Mouse (Mus musculus): ENCODE measurements around the gene Smg9. TPM values are rescaled to one million over a fixed set of nuclear protein-coding genes. Genes with fewer than 3 reads are reported as not detected.

The Smg9 gene
- polyA plus RNA-seq, 1 experiment from 2014 or later = 20.6 TPM

DNA sequence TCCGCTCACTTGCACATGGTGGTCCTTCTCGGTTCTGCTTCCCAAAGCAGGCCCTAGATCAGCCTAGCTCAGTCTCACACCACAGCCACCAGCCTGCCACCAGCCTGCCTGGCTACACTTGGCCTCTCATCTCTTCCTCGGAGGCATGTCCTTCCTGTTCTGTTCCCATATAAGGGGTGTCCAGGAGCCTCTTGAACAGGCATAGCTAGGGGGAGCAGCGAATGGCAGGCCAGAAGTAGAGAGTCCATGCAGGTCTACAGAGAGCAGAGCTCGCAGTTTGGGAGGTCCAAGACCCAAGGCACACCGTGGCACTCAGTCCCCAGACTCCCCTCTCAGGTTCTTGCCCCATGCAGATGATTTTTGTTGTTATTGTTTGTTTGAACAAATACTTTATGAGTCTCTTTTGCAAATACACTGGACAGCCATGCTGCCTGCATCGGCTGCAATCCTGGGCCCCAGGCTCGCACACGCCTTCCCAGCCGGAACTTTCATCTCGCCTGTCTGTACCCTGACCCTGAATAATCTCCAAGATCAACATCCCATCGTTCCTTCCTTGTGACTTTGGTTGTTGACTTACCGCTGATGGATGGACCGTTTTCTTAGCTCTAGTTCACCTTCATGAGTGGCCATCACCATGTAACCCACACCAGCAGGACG lies 23.8 kb downstream of the Smg9 start:
- Histone ChIP-seq H3K9ac (ENCODE audit: low read depth, low read length) (no peak overlapping the region), H3K4me1 (replicated peaks; ENCODE audit: insufficient read depth, low read length) (no peaks in the 10 kb centered on the region), H3K27ac (no peak overlapping the region), H3K4me3 (replicated peaks; ENCODE audit: low read depth, low read length) (no peak overlapping the region), H3K27me3 (ENCODE audit: insufficient read depth, low read length) (no peaks in the 10 kb centered on the region), H3K36me3 (ENCODE audit: insufficient read depth, low read length) (peaks cover 17% of the 10 kb centered on the region; the same call in 1 of the 2 replicates), H3K9me3 (replicated peaks; ENCODE audit: low read length) (no peaks in the 10 kb centered on the region), H3K4me2 (ENCODE audit: low read length) (no peak overlapping the region)
- TF ChIP-seq CTCF (IDR thresholded peaks at IDR 0.05; ENCODE audit: low read depth) = no peak
- ATAC-seq (replicated peaks; ENCODE audit: low FRiP score, low read depth) (no peak), DNase-seq (ENCODE audit: low spot score) (no peak)
- 70% methylated on average over 15 of the region's 15 CpGs for WGBS

DNA sequence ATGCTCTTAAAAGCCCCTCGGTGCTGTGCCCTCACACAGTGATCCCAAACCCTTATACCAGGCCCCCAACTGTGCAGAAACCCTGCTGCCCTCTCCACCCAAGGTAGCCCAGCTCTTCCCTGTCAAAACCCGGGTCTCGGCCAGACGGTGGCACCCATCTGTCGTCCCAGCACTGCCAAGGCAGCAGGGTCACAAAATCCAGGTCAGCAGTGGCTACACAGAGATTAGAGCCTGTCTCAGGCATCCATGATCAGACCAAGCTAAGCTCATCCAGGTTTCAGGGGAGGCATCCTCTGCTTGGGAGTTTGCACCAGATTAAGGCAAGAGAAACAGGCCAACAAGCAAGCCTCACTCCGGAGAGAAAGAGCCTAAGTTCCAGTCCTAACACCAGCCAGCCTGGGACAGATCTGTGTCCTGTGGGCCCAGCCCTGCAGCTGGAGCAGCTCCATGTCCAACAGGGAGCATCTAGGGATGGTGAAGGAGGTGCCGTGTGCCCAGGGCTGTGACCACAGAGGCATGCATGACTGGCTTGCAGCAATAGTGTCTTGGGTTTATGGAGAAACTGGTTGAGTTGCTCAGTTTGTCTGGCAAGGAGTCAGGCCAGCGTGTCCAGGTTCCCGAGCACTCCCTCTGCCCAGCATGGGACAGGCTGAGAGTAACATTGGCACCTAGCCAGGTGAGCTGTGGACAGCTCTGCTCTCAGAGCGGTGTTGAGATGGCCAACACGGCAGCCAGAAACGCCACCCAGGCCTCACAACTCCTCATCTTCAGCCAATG lies 24.7 kb downstream of the Smg9 start:
- Histone ChIP-seq H3K4me1 (replicated peaks; ENCODE audit: insufficient read depth, low read length) (no peaks in the 10 kb centered on the region), H3K4me3 (replicated peaks; ENCODE audit: low read depth, low read length) (no peak overlapping the region), H3K36me3 (ENCODE audit: insufficient read depth, low read length) (peaks cover 17% of the 10 kb centered on the region; the same call in 1 of the 2 replicates), H3K9ac (ENCODE audit: low read depth, low read length) (no peak overlapping the region), H3K4me2 (ENCODE audit: low read length) (no peak overlapping the region), H3K9me3 (replicated peaks; ENCODE audit: low read length) (no peaks in the 10 kb centered on the region), H3K27ac (no peak overlapping the region), H3K27me3 (ENCODE audit: insufficient read depth, low read length) (no peaks in the 10 kb centered on the region)
- TF ChIP-seq CTCF (IDR thresholded peaks at IDR 0.05; ENCODE audit: low read depth) = no peak
- peak; percentile 38 for DNase-seq (ENCODE audit: low spot score)
- ATAC-seq (replicated peaks; ENCODE audit: low FRiP score, low read depth) = peak; percentile 66
- 58% methylated on average over 12 of the region's 12 CpGs for WGBS

DNA sequence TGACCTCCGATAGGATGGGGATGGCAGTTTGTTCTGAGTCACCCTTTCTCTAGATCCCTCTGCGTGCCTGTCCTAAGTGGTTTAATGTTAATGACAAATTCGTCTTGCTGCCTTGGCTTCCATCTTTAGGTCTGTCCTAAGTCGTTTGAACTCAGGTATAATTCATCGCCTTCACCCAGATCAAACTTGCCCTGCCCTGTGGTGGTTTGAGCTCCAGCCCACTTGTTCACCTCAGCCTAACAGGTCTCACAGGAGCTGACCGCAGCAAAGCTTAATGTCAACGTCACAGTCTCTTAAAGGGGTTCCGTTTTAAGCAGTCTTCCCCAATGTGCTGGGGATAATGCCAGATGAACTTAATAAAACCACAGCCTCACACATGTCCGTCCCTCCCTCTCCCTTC lies 26.5 kb downstream of the Smg9 start:
- Histone ChIP-seq H3K27me3 (ENCODE audit: insufficient read depth, low read length) (no peaks in the 10 kb centered on the region), H3K36me3 (ENCODE audit: insufficient read depth, low read length) (0 out of 2 replicates have a peak, but pooled peaks cover 5% of the 10 kb centered on the region), H3K4me3 (replicated peaks; ENCODE audit: low read depth, low read length) (no peak overlapping the region), H3K9ac (ENCODE audit: low read depth, low read length) (no peak overlapping the region), H3K9me3 (replicated peaks; ENCODE audit: low read length) (no peaks in the 10 kb centered on the region), H3K4me2 (ENCODE audit: low read length) (no peak overlapping the region), H3K27ac (no peak overlapping the region), H3K4me1 (replicated peaks; ENCODE audit: insufficient read depth, low read length) (no peaks in the 10 kb centered on the region)
- TF ChIP-seq CTCF (IDR thresholded peaks at IDR 0.05; ENCODE audit: low read depth) = no peak
- WGBS = 73% methylated on average over 9 of the region's 9 CpGs
- ATAC-seq (replicated peaks; ENCODE audit: low FRiP score, low read depth) (no peak), DNase-seq (ENCODE audit: low spot score) (no peak)

DNA sequence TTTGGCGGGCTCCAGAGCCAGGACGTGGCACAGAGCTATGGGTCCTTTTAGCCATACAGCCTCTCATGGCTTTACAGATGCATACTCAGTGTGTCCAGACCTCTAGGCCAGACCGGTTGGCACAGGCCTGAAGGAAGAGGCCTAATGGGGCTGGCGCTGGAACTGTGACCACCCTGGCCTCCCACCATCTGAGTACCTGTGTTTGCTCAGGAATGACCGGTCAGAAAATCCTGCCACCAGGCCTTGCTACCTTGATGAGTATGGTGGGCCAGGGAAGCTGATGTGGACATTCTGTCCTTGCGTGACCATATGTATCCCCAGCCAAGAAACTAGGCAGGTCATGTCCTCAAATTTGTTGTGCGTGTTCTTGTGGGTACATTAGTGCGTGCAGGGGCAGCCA lies 27.7 kb downstream of the Smg9 start:
- H3K9ac ChIP-seq (ENCODE audit: low read depth, low read length) = no peak overlapping the region
- DNase-seq (ENCODE audit: low spot score) = no peak
- ATAC-seq (replicated peaks; ENCODE audit: low FRiP score, low read depth) = no peak
- no peak for TF ChIP-seq CTCF (IDR thresholded peaks at IDR 0.05; ENCODE audit: low read depth)
- no peaks in the 10 kb centered on the region for H3K4me1 ChIP-seq (replicated peaks; ENCODE audit: insufficient read depth, low read length)
- H3K4me3 ChIP-seq (replicated peaks; ENCODE audit: low read depth, low read length) = no peak overlapping the region
- no peak overlapping the region for H3K4me2 ChIP-seq (ENCODE audit: low read length)
- 95% methylated on average over 8 of the region's 8 CpGs for WGBS
- H3K9me3 ChIP-seq (replicated peaks; ENCODE audit: low read length) = no peaks in the 10 kb centered on the region
- H3K27ac ChIP-seq = no peak overlapping the region
- no peaks in the 10 kb centered on the region for H3K27me3 ChIP-seq (ENCODE audit: insufficient read depth, low read length)
- H3K36me3 ChIP-seq (ENCODE audit: insufficient read depth, low read length) = no peaks in the 10 kb centered on the region

DNA sequence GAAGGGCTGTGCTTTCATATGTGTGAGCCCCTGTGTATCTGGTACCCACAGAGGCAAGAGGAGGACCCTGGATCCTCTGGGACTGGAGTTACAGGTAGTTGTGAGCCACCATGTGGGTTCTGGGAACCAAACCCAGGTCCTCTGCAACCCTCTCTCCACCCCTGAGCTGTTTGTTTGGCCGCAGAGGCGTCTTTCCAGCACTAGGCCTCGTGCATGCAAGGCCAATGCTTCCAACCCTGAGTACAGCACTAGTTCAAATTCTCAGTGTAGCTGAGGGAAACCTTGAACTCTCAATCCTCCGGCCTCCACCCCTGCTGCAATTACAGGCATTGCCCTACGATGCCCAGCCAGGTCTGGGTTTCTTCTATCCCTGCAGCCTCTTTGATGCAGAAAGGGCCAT lies 29.3 kb downstream of the Smg9 start:
- no peak overlapping the region for H3K4me3 ChIP-seq (replicated peaks; ENCODE audit: low read depth, low read length)
- no peaks in the 10 kb centered on the region for H3K36me3 ChIP-seq (ENCODE audit: insufficient read depth, low read length)
- no peak overlapping the region for H3K27ac ChIP-seq
- TF ChIP-seq CTCF (IDR thresholded peaks at IDR 0.05; ENCODE audit: low read depth) = no peak
- H3K9me3 ChIP-seq (replicated peaks; ENCODE audit: low read length) = no peaks in the 10 kb centered on the region
- no peak overlapping the region for H3K9ac ChIP-seq (ENCODE audit: low read depth, low read length)
- H3K4me1 ChIP-seq (replicated peaks; ENCODE audit: insufficient read depth, low read length) = no peaks in the 10 kb centered on the region
- H3K4me2 ChIP-seq (ENCODE audit: low read length) = no peak overlapping the region
- DNase-seq (ENCODE audit: low spot score) (no peak), ATAC-seq (replicated peaks; ENCODE audit: low FRiP score, low read depth) (no peak)
- H3K27me3 ChIP-seq (ENCODE audit: insufficient read depth, low read length) = no peaks in the 10 kb centered on the region
- 88% methylated on average over 5 of the region's 5 CpGs for WGBS

DNA sequence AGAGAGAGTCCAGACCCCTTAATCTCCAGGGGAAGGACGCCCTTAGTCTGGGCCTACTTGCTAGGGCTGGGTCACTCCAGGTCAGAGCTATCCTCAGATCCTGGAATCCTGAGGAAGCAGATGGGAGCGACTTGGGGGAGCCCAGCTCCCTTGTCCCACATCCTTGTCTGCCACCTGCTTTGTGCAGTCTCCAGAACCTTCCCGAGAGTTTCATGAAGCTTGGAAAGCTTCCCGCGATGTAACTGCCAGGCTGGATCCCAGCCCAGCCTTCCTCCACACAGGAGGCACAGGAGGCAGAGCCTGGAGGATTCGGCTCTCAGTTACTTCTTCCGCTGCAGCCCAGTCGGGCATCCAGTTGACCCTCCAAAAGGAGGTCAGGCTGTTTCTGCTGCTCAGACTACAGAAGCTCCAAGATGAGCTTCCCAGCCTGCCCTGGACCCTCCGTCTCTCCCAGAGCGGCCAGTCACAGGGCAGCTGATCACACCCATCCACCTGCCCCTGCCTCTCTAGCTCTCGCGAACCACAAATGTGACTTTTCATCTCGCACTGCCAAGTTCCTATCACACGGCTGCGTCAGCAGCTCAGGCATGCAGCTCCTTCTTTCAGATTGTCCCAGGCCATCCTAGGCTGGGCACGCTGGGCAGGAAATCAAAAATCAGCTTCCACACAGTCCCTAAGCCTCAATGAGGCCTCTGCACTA lies 30.1 kb downstream of the Smg9 start:
- H3K36me3 ChIP-seq (ENCODE audit: insufficient read depth, low read length) = no peaks in the 10 kb centered on the region
- H3K9ac ChIP-seq (ENCODE audit: low read depth, low read length) = no peak overlapping the region
- H3K27ac ChIP-seq = no peak overlapping the region
- WGBS = 42% methylated on average over 16 of the region's 16 CpGs
- no peak overlapping the region for H3K4me3 ChIP-seq (replicated peaks; ENCODE audit: low read depth, low read length)
- no peak for ATAC-seq (replicated peaks; ENCODE audit: low FRiP score, low read depth)
- H3K4me1 ChIP-seq (replicated peaks; ENCODE audit: insufficient read depth, low read length) = no peaks in the 10 kb centered on the region
- no peak overlapping the region for H3K4me2 ChIP-seq (ENCODE audit: low read length)
- TF ChIP-seq CTCF (IDR thresholded peaks at IDR 0.05; ENCODE audit: low read depth) = no peak
- no peaks in the 10 kb centered on the region for H3K9me3 ChIP-seq (replicated peaks; ENCODE audit: low read length)
- no peak for DNase-seq (ENCODE audit: low spot score)
- H3K27me3 ChIP-seq (ENCODE audit: insufficient read depth, low read length) = no peaks in the 10 kb centered on the region

All from kidney, postnatal 0 days (tissue).